Mouse (Mus musculus) embryo, embryonic 10.5 days (tissue): ENCODE results near the gene Zfp981.
"Not testable (repeated sequence)": the region's sequence is repeated elsewhere in the genome, so short reads cannot be mapped to it uniquely, and the experiment has no call there.

Experiments
- DNase-seq: peaks from one replicate; pipeline ENCODE4 v3.0.0-alpha.2; 2015; ENCODE audit warnings: low spot score

Zfp981 gene

DNA sequence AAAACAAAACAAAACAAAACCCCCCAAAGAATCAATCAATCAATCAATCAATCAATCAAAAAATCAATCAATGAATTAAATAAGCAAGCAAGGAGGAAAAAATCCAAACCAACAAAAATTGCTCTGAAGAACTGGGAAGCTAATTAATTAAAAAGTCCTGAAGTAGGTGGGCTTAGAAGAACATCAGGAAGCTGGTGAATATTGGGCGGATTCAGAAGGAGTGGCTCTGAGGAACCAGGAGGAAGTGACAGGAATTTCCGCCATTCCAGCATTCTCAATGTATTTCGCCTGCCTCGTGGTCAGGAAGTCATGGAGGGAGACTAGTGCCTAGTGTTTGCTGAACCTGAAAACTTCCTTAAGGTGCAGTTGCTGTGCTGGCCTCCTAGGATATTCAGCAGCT lies at the start of gene Zfp981:
Zfp981 (plus strand) TSS at position 301 of the 400 bp plus-strand sequence.
- DNase-seq = not testable (repeated sequence)

- DNase-seq = not testable (repeated sequence)
These were observed 49.3 kb upstream of the Zfp981 start for GRCm38 (mm10) chr4:146452576-146452975.

- not testable (repeated sequence) for DNase-seq
These were observed 47.7 kb upstream of the Zfp981 start for GRCm38 (mm10) chr4:146454170-146454569.

DNA sequence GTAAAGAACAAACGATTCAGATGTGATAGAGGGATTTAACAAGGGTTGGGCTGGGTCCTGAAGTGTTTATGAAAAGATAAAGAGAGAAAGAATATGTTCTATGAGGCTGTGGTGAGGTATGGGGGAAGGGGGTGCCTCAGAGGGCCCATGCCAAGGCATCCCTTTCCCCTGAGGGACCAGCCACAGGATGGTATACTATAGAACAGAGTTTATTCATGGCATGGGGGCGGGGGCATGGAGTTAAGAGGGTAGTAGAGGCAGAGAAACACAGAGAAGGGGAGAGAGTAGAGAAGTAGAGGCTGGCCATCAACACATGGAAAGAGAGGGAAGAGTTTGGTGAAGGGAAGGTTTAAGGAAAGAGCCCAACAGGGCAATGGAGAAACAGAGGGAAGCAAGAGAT lies 46.9 kb upstream of the Zfp981 start:
- DNase-seq = no peak

DNA sequence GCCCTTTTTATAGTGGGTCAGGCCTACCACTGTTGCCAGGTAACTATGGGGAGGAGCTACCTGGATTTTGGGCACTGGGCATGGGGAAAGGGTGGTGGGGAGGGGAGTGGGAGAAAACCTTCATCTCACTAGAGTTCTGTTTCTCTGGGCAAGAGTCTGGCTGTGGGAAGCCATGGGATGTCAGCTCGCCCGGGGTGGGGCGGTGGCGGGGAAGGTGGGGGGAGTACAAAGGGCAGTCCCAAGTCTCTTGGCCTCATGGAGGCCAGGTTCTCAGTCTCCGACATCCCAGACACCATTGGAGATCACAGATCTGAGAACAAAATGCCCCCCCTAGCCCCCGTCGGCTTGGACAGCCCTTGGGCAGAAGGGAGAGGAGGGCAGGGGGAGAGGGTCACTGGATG lies 46.5 kb upstream of the Zfp981 start:
- no peak for DNase-seq

GRCm38 (mm10) chr4:146456061-146456726 lies 45.6 kb upstream of the Zfp981 start:
- DNase-seq = no peak

- DNase-seq = no peak
These were observed 44.7 kb upstream of the Zfp981 start for GRCm38 (mm10) chr4:146457126-146457525.

DNA sequence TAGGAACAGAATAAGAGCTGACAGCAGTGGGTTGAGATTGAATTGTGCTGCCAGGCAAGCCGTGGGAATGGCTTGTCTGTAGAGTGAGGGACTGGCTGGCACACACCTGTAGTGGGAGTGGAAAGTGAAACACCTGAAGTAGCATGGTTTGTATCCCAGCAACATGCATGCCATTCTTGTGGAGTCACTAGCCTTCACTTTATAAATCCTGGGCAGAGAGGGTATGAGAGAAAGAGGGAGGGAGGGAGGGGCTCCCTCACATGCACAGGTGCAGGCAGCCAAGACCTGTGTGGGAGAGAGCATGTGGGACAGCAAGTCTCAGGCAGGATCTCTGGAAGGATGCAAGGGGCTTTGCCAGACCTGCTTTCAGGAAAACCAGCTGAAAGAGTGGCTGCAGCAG lies 44.1 kb upstream of the Zfp981 start:
- DNase-seq = no peak

- DNase-seq = not testable (repeated sequence)
These were observed 42.0 kb upstream of the Zfp981 start for GRCm38 (mm10) chr4:146459822-146460221.

- DNase-seq = not testable (repeated sequence)
These were observed 41.1 kb upstream of the Zfp981 start for GRCm38 (mm10) chr4:146460685-146461084.

GRCm38 (mm10) chr4:146463649-146464351 lies 38.0 kb upstream of the Zfp981 start:
- not testable (repeated sequence) for DNase-seq

DNA sequence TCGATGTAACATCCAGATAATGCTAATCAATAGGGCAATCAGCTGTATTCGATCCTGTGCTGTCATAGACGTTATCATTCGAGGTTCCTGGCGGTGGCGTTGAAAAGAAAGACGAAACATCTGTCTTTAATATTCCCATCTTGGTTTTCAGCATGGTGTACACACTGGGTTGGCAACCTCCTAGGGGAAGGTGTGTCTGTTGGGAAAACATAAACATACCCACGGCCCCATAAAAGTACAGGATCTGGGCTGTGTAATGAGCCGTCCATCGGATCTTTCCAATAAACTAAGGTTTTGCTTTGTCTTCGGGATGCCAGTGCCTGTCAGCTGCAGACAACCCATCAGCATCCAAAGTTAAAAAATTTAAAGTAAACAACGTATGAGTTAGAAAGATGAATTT lies 31.8 kb upstream of the Zfp981 start:
- not testable (repeated sequence) for DNase-seq

DNA sequence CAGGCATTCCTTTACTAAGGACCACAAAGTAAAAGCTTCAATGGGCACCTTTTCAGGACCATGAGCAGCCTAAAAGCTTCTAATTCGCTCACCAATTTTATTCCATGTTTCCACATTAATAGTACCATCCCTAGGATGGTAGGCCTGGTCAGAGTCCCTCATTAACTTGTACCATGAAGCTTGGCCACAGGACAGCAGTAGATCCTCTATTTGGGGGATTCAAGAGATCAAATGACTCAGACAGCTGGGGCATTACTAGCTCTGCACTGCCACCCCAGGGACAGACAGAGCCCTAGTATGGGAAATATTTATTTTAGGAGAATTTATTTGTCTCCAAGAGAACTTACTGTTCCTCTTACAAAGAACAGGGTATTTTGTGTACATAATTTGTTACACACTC lies 27.6 kb upstream of the Zfp981 start:
- not testable (repeated sequence) for DNase-seq

- DNase-seq = not testable (repeated sequence)
These were observed 26.8 kb upstream of the Zfp981 start for GRCm38 (mm10) chr4:146474716-146475676.

DNA sequence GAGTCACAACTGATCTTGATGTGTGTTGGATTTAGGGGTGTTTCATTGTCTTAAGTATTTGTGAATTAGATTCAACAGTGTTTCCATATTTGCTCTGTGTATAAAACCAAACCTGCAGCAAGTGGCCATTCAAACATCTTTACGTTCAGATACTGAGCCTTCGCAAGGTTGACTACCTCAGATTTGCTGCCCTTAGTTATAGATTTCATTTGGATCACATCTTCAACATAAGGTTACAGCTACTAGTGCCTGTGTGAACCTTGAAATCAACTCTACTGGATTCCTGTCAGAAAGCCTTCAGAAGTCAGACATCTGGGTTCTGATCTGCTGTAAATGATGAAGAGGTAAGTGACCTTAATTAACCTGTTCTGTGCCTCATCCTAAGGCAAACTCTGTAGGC lies 25.6 kb upstream of the Zfp981 start:
- not testable (repeated sequence) for DNase-seq

DNA sequence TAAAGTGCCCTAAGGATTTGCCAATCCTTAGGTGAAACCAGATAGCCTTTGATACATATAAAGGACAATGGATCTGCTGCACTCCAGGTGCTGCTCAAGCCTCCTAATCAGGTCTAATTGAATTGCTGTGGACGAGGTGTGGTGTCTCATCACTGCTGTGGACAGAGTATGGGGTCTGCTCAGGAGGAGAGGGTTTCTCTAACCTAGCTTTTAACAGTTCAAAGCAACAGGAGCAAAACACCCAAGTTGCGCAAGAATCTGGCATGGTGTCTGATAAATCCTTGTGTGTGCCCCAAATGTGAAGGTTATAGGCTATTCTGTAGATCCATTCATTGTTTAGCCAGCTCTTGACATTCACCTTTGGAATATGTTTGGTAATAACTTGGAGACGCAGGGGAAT lies 24.9 kb upstream of the Zfp981 start:
- not testable (repeated sequence) for DNase-seq

DNA sequence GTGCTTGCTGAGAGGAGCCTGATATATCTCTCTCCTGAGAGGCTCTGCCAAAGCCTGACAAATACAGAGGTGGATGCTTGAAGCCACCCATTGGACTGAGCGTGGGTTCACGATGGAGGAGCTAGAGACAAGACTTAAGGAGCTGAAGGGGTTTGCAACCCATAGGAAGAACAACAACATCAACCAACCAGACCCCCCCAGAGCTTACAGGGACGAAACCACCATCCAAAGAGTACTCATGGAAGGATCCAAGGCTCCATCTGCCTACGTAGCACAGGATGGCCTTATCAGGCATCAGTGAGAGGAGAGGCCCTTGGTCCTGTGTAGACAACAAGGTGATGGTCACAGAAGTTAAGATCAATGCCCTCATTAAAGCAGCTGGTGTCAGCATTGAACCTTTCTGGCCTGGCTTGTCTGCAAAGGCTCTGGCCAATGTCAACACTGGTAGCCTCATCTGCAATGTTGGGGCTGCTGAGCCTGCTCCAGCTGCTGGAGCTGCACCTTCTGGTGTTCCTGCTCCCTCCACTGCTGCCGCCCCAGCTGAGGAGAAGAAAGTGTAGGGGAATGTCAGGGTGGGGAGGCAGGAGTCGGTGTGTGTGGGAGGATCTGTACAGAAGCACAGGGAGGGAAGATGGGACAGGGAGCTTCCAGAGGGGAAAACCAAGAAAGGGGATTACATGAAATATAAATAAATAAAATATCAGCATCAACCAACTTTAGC lies 21.3 kb upstream of the Zfp981 start:
- DNase-seq = not testable (repeated sequence)

DNA sequence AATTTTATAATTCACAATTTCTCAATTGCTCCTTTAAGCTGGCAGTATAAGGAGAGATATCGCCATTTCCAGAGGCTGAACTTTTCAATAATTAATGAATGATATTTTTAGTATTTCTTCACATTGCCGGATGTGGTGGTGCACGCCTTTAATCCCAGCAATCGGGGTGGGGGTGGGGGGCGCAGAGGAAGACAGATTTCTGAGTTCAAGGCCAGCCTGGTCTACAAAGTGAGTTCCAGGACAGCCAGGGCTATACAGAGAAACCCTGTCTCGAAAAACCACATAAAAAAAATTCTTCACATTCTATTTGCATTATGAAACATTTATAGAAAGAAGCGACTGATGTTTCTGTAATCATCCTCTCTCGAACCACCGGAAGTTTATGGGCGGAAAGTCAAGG lies 19.3 kb upstream of the Zfp981 start:
- not testable (repeated sequence) for DNase-seq

GRCm38 (mm10) chr4:146483571-146484280 lies 18.1 kb upstream of the Zfp981 start:
- not testable (repeated sequence) for DNase-seq

GRCm38 (mm10) chr4:146484676-146485075 lies 17.2 kb upstream of the Zfp981 start:
- not testable (repeated sequence) for DNase-seq
